Mouse (Mus musculus) intestine, embryonic 16.5 days (tissue): ENCODE data around the gene Nfkbia. TPM values are rescaled to one million over a fixed set of nuclear protein-coding genes. Genes with fewer than 3 reads are reported as not detected.

Experiments
- ATAC-seq: fragments of 200-750 bp; cut with Nextera tagmentation; 2 replicates; pipeline ENCODE4 v1.8.0; 2017; ENCODE audit warnings: moderate TSS enrichment, moderate library complexity
- H3K27ac ChIP-seq: fragments of 300-500 bp; sonication (generic); 2 replicates; pipeline ENCODE4 v1.5.1; 2014; ENCODE audit warnings: mild to moderate bottlenecking, low read length
- H3K27me3 ChIP-seq: fragments of 300-500 bp; sonication (generic); replicated peaks from 2 replicates; pipeline ENCODE4 v1.6.1; 2014; ENCODE audit warnings: low read length, control low read depth, mixed read lengths; ENCODE audit not compliant: control insufficient read depth, insufficient read depth
- H3K36me3 ChIP-seq: fragments of 300-500 bp; sonication (generic); 2 replicates; pipeline ENCODE4 v1.6.1; 2014; ENCODE audit warnings: low read length, control low read depth; ENCODE audit not compliant: control insufficient read depth, insufficient read depth
- H3K4me1 ChIP-seq: fragments of 300-500 bp; sonication (generic); 2 replicates; pipeline ENCODE4 v1.6.1; 2014; ENCODE audit warnings: low read length, control low read depth, mixed read lengths; ENCODE audit not compliant: control insufficient read depth, insufficient read depth
- H3K4me2 ChIP-seq: fragments of 300-500 bp; sonication (generic); 2 replicates; pipeline ENCODE4 v1.6.1; 2014; ENCODE audit warnings: low read depth, low read length, control low read depth
- H3K4me3 ChIP-seq: fragments of 300-500 bp; sonication (generic); 2 replicates; pipeline ENCODE4 v1.5.1; 2014; ENCODE audit warnings: mild to moderate bottlenecking, low read length
- H3K9ac ChIP-seq: fragments of 300-500 bp; sonication (generic); 2 replicates; pipeline ENCODE4 v1.6.1; 2014; ENCODE audit warnings: low read depth, low read length
- H3K9me3 ChIP-seq: fragments of 300-500 bp; sonication (generic); 2 replicates; pipeline ENCODE4 v1.6.1; 2016; ENCODE audit warnings: low read length, control low read depth; ENCODE audit not compliant: control insufficient read depth
- WGBS: fragments of 180-500 bp; shearing (Covaris S2); extraction: QIAGEN DNeasy Blood & Tissue Kit; methylation state at CpG from one replicate; pipeline ENCODE4 v1.1.7; 2014; 5-methylcytosine and 5-hydroxymethylcytosine counted together
- polyA plus RNA-seq: library from polyadenylated mRNA; unstranded; fragments of >200 nt; fragmentation: Nextera tagmentation; extraction: Ambion mirVana; gene quantifications from 2 replicates; pipeline ENCODE4 v1.2.1, GENCODE M21; 2015

Nfkbia gene
- polyA plus RNA-seq, 1 experiment from 2014 or later, result 83.8 TPM

DNA sequence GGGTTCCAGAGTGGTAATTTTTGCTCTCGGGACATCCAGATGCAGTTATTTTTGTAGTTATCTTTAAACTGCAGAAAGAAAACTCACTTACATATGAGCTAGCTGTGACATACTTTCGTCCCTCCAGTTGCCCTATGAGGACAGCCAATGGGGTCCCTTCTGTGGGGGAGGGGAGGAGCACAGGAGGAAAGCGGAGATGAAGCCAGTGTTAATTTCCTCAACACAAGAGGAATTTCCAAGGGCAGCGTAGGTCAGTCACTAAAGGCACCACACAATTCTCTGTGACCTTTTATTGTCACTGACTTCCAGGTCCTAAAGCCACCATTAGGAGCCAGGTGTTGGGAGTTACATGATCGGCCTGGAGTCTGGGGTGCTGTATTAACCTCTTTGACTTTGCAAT is 22.0 kb downstream of the Nfkbia start:
- WGBS, result 61% methylated on average over 5 of the region's 5 CpGs
- H3K36me3 ChIP-seq, result no peaks in the 10 kb centered on the region
- H3K9ac ChIP-seq, result no peak overlapping the region
- peaks cover 16% of the 10 kb centered on the region for H3K4me1 ChIP-seq
- H3K27me3 ChIP-seq, result no peaks in the 10 kb centered on the region
- H3K9me3 ChIP-seq, result no peaks in the 10 kb centered on the region
- no peak for ATAC-seq
- H3K4me2 ChIP-seq, result no peak overlapping the region
- no peak overlapping the region for H3K4me3 ChIP-seq
- H3K27ac ChIP-seq, result no peak overlapping the region

DNA sequence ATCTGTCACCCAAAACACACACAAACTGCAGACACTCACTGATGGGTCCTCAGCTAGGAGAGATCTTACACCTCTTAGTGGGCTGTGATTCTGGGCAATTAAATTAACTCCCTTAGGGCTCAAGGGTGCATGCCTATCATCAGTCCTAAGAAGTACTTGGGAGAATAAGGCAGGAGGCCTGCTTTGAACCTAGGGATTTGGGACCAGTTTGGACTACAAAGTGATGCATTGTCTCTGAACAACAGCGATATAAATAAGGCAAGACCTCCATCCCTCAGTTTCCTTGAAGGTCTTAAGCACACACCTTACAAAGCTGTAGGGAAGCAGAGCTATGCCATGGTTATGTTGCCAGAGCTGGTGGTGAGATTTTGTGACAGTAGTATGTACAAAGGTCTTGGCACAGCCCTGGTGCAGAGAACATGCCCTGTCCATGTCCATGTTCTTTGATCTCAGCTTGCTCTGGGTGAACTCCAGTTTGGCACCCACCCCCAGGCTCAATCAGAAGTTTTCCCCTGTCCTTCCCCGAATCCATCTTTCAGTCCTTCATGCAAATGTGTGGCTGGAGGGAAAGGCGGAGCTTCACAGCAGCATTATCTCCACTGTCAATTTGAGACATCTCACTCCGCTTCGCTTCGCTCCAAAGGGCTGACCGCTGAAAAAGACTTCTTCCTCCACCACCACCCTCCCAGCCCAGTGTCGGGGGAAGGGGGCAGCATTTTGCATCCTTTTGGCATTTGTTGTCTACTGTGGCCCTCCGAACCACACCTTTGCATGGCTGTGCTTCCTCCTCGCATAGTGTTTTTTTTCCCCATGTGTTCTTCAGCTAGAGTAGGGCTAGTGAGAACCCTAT is 24.9 kb downstream of the Nfkbia start:
- 66% methylated on average over 10 of the region's 10 CpGs for WGBS
- Histone ChIP-seq H3K27ac (no peak overlapping the region), H3K4me1 (peaks cover 18% of the 10 kb centered on the region), H3K4me3 (no peak overlapping the region), H3K36me3 (no peaks in the 10 kb centered on the region), H3K4me2 (no peak overlapping the region), H3K27me3 (no peaks in the 10 kb centered on the region), H3K9me3 (no peaks in the 10 kb centered on the region), H3K9ac (no peak overlapping the region)
- no peak for ATAC-seq

DNA sequence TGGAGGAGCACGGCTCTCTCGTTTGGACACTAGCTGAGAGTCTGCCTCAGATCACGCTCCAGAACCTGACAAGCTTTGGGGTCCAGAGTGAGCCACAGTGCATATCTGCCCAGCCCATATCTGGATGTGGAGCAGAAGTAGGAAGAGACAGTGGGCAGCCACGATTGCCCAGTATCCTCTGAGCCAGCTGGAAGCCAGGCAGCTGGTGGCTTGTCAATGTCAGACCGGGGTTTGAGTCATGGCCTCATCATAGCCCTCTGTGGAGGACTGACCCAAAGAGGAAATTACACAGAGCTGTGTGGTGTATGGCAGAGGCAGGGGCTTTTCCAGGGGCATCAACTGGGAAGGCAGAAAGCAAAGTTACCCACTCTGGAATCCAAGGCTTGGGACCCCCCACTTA is 25.6 kb downstream of the Nfkbia start:
- no peak overlapping the region for H3K27ac ChIP-seq

GRCm38 (mm10) chr12:55466088-55466701 is 26.3 kb downstream of the Nfkbia start:
- Histone ChIP-seq H3K4me1 (peaks cover 24% of the 10 kb centered on the region), H3K27me3 (no peaks in the 10 kb centered on the region), H3K9ac (no peak overlapping the region), H3K36me3 (no peaks in the 10 kb centered on the region), H3K9me3 (no peaks in the 10 kb centered on the region), H3K4me3 (no peak overlapping the region), H3K27ac (no peak overlapping the region), H3K4me2 (no peak overlapping the region)
- ATAC-seq, result no peak
- 76% methylated on average over 7 of the region's 7 CpGs for WGBS

More for the DNA sequence above, 25.6 kb downstream of the Nfkbia start:
- Histone ChIP-seq H3K9ac (no peak overlapping the region), H3K4me2 (no peak overlapping the region), H3K4me3 (no peak overlapping the region), H3K9me3 (no peaks in the 10 kb centered on the region), H3K36me3 (no peaks in the 10 kb centered on the region), H3K4me1 (peaks cover 18% of the 10 kb centered on the region), H3K27me3 (no peaks in the 10 kb centered on the region)
- 68% methylated on average over 5 of the region's 5 CpGs for WGBS
- ATAC-seq, result no peak

- 0 out of 2 replicates have a peak, but pooled peaks have one; percentile 20 for ATAC-seq
- H3K4me2 ChIP-seq, result peak overlapping the region; percentile 32; the same call in 1 of the 2 replicates
- peaks cover 26% of the 10 kb centered on the region for H3K4me1 ChIP-seq
Measured at GRCm38 (mm10) chr12:55465401-55465983, 27.0 kb downstream of the Nfkbia start.

DNA sequence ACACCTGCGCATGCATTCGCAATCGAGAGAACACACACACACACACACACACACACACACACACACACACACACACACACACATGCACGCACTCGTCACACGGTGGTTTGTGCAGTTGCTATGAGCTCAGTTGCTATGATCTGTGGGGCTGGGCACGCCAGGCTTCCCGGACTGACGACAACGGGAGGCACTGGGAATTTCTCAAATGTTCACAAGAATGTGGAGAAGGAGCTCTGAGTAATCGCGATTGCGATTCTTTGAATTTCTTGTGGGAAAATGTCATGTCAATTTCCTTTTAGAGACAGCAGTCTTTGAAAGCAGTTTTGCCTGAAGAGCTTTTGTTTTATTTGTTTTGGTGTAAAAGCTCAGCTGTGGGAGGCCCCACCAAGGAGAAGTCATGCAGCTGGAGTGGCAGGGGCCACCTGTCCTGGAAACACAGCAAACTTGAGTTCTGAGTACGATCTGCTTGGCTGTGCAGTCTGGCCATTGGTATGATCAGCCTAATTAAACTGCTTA is 27.5 kb downstream of the Nfkbia start:
- ATAC-seq, result peak; percentile 34; the same call in 1 of the 2 replicates
- Histone ChIP-seq H3K27ac (no peak overlapping the region; the same call in 1 of the 2 replicates), H3K27me3 (no peaks in the 10 kb centered on the region), H3K4me2 (peak overlapping the region; percentile 32), H3K9me3 (no peaks in the 10 kb centered on the region), H3K9ac (no peak overlapping the region), H3K4me3 (no peak overlapping the region), H3K36me3 (no peaks in the 10 kb centered on the region), H3K4me1 (peaks cover 24% of the 10 kb centered on the region)
- 41% methylated on average over 14 of the region's 14 CpGs for WGBS

More at GRCm38 (mm10) chr12:55465401-55465983, 27.0 kb downstream of the Nfkbia start:
- no peaks in the 10 kb centered on the region for H3K27me3 ChIP-seq
- H3K9ac ChIP-seq, result no peak overlapping the region
- no peak overlapping the region for H3K4me3 ChIP-seq
- no peaks in the 10 kb centered on the region for H3K36me3 ChIP-seq
- whole genome bisulfite sequencing, result 78% methylated on average over 17 of the region's 17 CpGs
- H3K27ac ChIP-seq, result no peak overlapping the region
- H3K9me3 ChIP-seq, result no peaks in the 10 kb centered on the region

DNA sequence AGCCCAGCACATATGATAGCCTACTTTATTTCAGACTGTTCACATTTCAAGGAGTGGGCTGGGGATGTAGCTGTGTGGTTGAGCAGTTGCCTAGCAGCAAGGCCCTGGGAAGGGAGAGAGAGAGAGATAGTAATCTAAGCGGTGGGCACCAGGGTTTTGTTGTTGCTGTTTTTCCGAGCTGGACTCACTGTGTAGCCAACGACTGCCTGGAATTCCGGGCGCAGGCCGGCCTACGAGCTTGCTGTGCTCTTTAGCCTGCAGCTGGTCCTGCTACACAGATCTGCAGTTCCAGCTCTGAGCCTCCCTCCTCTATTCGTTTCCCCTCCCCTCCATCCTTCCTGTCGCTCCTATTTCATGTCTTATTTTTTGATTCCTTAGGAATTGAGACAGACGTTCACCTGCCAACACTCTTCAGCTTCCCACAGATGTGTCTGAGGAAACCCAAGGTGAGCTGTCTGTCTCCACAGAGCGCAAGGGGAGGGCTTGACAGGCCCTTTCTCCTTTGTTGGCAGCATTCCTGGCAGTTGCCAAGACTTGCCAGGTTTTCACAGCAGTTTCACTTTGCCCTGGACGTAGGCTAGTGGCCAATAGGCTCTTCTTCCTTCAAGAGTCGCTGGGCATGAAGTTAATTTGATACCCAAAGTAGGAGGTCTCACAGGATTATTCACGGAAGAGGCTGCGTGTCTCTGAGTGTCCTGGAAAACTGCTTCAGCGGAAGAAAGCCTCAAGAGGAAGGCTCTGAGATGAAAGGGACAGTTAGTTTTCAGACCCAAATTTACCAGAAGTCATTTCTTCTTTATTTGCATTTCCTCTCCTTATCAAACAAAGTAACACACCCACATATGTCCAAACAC is 28.2 kb downstream of the Nfkbia start:
- peak; percentile 40; the same call in 1 of the 2 replicates for ATAC-seq
- WGBS, result 25% methylated on average over 16 of the region's 16 CpGs
- Histone ChIP-seq H3K27me3 (no peaks in the 10 kb centered on the region), H3K9me3 (no peaks in the 10 kb centered on the region), H3K27ac (peak overlapping the region; percentile 3), H3K9ac (no peak overlapping the region), H3K4me1 (peaks cover 24% of the 10 kb centered on the region), H3K4me3 (no peak overlapping the region), H3K4me2 (peak overlapping the region; percentile 32; the same call in 1 of the 2 replicates), H3K36me3 (no peaks in the 10 kb centered on the region)

DNA sequence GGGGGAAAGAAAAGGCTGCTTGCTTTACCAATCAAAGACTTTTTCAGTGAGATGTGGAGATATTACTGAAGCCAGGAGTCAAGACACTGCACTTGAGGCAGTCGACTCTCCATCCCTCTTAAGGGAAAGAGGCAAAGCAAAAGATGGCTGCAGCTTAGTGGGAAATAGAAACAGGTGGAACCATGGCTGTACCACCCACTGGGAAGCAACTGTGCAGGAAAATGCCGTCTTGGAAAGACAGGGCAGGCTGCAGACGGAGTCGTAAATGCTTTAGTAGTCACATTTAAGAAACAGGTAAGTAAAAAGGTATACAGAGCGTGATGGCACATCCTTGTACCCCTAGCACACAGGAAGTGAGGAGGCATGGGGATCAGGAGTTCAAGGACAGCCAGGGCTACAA is 29.4 kb downstream of the Nfkbia start:
- WGBS, result 76% methylated on average over 5 of the region's 5 CpGs
- Histone ChIP-seq H3K4me3 (no peak overlapping the region), H3K9ac (no peak overlapping the region), H3K27me3 (no peaks in the 10 kb centered on the region), H3K36me3 (no peaks in the 10 kb centered on the region), H3K27ac (peak overlapping the region; percentile 71; the same call in 1 of the 2 replicates), H3K4me2 (no peak overlapping the region), H3K4me1 (peaks cover 27% of the 10 kb centered on the region), H3K9me3 (no peaks in the 10 kb centered on the region)
- no peak for ATAC-seq
